In the genomic region with DNA sequence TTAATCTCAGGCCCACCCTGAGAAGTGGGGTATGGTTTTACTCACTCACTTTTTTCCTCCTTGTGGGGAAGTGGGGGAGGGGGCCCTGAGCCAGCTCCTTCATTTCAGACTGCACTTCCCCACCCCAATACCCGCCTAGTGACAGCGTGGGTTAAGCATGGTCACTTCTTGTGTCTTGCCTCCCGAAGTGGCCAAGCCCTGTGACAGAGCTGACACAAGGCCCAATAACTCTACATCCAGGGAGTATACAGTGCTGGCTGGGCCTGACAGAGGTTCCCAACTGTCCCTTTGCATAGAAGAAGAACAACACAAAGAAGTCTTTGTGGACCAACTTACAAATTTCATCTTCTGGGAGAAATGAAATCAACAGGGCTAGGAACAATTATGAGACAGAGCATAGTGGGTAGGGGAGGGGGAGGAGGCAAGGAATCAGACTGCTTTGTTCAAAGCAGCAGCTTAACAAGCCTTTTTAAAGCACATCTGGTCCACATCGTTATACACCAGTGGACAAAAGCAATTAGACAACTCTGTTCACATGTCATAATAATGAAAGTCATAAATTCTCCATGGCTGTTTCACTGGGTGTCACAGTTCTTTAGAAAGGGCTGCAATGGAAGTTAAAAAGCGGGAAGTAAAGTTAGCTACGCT, we compare ENCODE assay signal across 12 mouse cellular contexts. TPM values are rescaled to one million over a fixed set of nuclear protein-coding genes. Genes with fewer than 3 reads are reported as not detected.
DNase-seq lines count a peak whose midpoint lies in the region; ATAC-seq and TF ChIP-seq lines count a peak whose summit lies in the region.
"Had no signal": no experiment of that assay in that cellular context is flagged by ENCODE, and none has a peak within 500 bp of the region (broad histone marks: within the 10 kb centered on the region; RNA-seq: fewer than 3 reads in every experiment).

No protein-coding gene starts in this region.

- peaks cover 9% of the 10 kb centered on the region; the same call in 1 of the 2 replicates for H3K4me1 ChIP-seq in heart, embryonic 10.5 days
- no peaks in the 10 kb centered on the region; the same call in 1 of the 2 replicates for H3K4me1 ChIP-seq in midbrain, embryonic 14.5 days (ENCODE audit: control insufficient read depth, insufficient read depth, low read length)
- H3K4me1 ChIP-seq in midbrain, postnatal 0 days (ENCODE audit: insufficient read depth, low read length), result no peaks in the 10 kb centered on the region
- H3K4me1 ChIP-seq in limb, embryonic 10.5 days, result peaks cover 21% of the 10 kb centered on the region
- H3K4me1 ChIP-seq: lung, embryonic 15.5 days had no signal

- no peak overlapping the region for H3K4me3 ChIP-seq in heart, embryonic 10.5 days
- no peak overlapping the region for H3K4me3 ChIP-seq in midbrain, embryonic 14.5 days (replicated peaks; ENCODE audit: low read depth, low read length)
- H3K4me3 ChIP-seq in midbrain, postnatal 0 days (ENCODE audit: low read depth, low read length), result no peak overlapping the region
- no peak overlapping the region for H3K4me3 ChIP-seq in limb, embryonic 10.5 days
- H3K4me3 ChIP-seq: lung, embryonic 15.5 days had no signal

- H3K36me3 ChIP-seq in heart, embryonic 10.5 days, result no peaks in the 10 kb centered on the region
- no peaks in the 10 kb centered on the region for H3K36me3 ChIP-seq in midbrain, embryonic 14.5 days (ENCODE audit: control insufficient read depth, insufficient read depth, low read length)
- no peaks in the 10 kb centered on the region for H3K36me3 ChIP-seq in midbrain, postnatal 0 days (ENCODE audit: insufficient read depth, low read length)
- no peaks in the 10 kb centered on the region for H3K36me3 ChIP-seq in limb, embryonic 10.5 days
- H3K36me3 ChIP-seq: lung, embryonic 15.5 days had no signal

- no peak for TF ChIP-seq CTCF in midbrain, postnatal 0 days (IDR thresholded peaks at IDR 0.05)

- ATAC-seq in midbrain, embryonic 14.5 days (ENCODE audit: low FRiP score, low TSS enrichment), result no peak
- no peak for ATAC-seq in midbrain, postnatal 0 days (ENCODE audit: low FRiP score)

- peak; percentile 52 for DNase-seq in heart, embryonic 10.5 days (ENCODE audit: low spot score)
- DNase-seq in heart, postnatal 36 days, result no peak
- DNase-seq in midbrain, embryonic 14.5 days, result peak; percentile 5
- DNase-seq in midbrain, postnatal 0 days (ENCODE audit: low spot score), result no peak
- DNase-seq in limb, embryonic 10.5 days (ENCODE audit: low spot score), result peak; percentile 37
- no peak for DNase-seq in spleen, postnatal 36 days (ENCODE audit: low spot score in 2 of 2)
- no peak for DNase-seq in adrenal gland, adult 8-10 months
- DNase-seq: adrenal gland, postnatal 36 days; cerebellum, postnatal 36 days; kidney, adult 11 months; right cerebral cortex, postnatal 4 days had no signal

- no peak overlapping the region for H3K4me2 ChIP-seq in midbrain, embryonic 14.5 days (ENCODE audit: low read length)
- no peak overlapping the region for H3K4me2 ChIP-seq in midbrain, postnatal 0 days (ENCODE audit: low read depth, low read length, poor library complexity, severe bottlenecking)
- H3K4me2 ChIP-seq: lung, embryonic 15.5 days had no signal

- H3K9ac ChIP-seq in midbrain, embryonic 14.5 days (replicated peaks; ENCODE audit: low read length), result no peak overlapping the region
- no peak overlapping the region for H3K9ac ChIP-seq in midbrain, postnatal 0 days (replicated peaks; ENCODE audit: low read length, poor library complexity, severe bottlenecking)
- H3K9ac ChIP-seq: lung, embryonic 15.5 days had no signal

- no peaks in the 10 kb centered on the region for H3K27me3 ChIP-seq in heart, embryonic 10.5 days (ENCODE audit: insufficient read depth, poor library complexity, severe bottlenecking)
- no peaks in the 10 kb centered on the region for H3K27me3 ChIP-seq in midbrain, embryonic 14.5 days (ENCODE audit: control insufficient read depth, insufficient read depth, low read length)
- H3K27me3 ChIP-seq in midbrain, postnatal 0 days (ENCODE audit: insufficient read depth, low read length), result no peaks in the 10 kb centered on the region
- H3K27me3 ChIP-seq in limb, embryonic 10.5 days (ENCODE audit: low read depth, poor library complexity, severe bottlenecking), result no peaks in the 10 kb centered on the region
- H3K27me3 ChIP-seq: lung, embryonic 15.5 days had no signal

- H3K27ac ChIP-seq in heart, embryonic 10.5 days, result no peak overlapping the region
- no peak overlapping the region for H3K27ac ChIP-seq in midbrain, embryonic 14.5 days (replicated peaks; ENCODE audit: low read depth, low read length)
- H3K27ac ChIP-seq in midbrain, postnatal 0 days (ENCODE audit: low read depth, low read length), result no peak overlapping the region
- peak overlapping the region; percentile 83 for H3K27ac ChIP-seq in limb, embryonic 10.5 days
- H3K27ac ChIP-seq: lung, embryonic 15.5 days had no signal

- H3K9me3 ChIP-seq in heart, embryonic 10.5 days, result no peaks in the 10 kb centered on the region
- no peaks in the 10 kb centered on the region for H3K9me3 ChIP-seq in midbrain, embryonic 14.5 days (ENCODE audit: control insufficient read depth, low read length)
- H3K9me3 ChIP-seq in midbrain, postnatal 0 days (ENCODE audit: low read length), result no peaks in the 10 kb centered on the region
- no peaks in the 10 kb centered on the region for H3K9me3 ChIP-seq in limb, embryonic 10.5 days (replicated peaks)
- H3K9me3 ChIP-seq: lung, embryonic 15.5 days had no signal

- intact Hi-C loops in heart, postnatal 36 days (cut with DNase I), result no loop called here

- WGBS in heart, embryonic 10.5 days, result 77% methylated on average over 6 of the region's 6 CpGs
- WGBS in midbrain, embryonic 14.5 days, result 50% methylated on average over 6 of the region's 6 CpGs
- 53% methylated on average over 6 of the region's 6 CpGs for WGBS in midbrain, postnatal 0 days
- WGBS in limb, embryonic 10.5 days, result 50% methylated on average over 6 of the region's 6 CpGs

RNA-seq across cellular contexts. Expression of gene Ube2e1, which starts 42.2 kb away (rescaled TPM):
- polyA plus RNA-seq in heart, embryonic 10.5 days (2016; fragmentation: Nextera tagmentation; extraction: Ambion mirVana), result 63.9 and 107 TPM in 2 replicates
- 10 to 100 TPM; 38.5 to 41.5 TPM for total RNA-seq in heart, postnatal 36 days (2021)
- polyA plus RNA-seq in midbrain, embryonic 14.5 days (2014; fragmentation: Nextera tagmentation; extraction: Ambion mirVana), result 83.0 and 139 TPM in 2 replicates
- total RNA-seq in midbrain, postnatal 0 days (2014; rRNA removed), result 45.1 and 45.7 TPM in 2 replicates
- 152 TPM in 2 replicates for polyA plus RNA-seq in midbrain, postnatal 0 days (2015; fragmentation: Nextera tagmentation; extraction: Ambion mirVana)
- 183 and 188 TPM in 2 replicates for polyA plus RNA-seq in limb, embryonic 10.5 days (2016; fragmentation: Nextera tagmentation; extraction: Ambion mirVana)
- total RNA-seq in adrenal gland, adult 8-10 months (2022), result 100 to 1,000 TPM in 1 of 4 experiments, 10 to 100 TPM in 3; 75.9 to 101 (median 93.4) TPM

Comparison
In these comparisons a context has a peak if more than half of its experiments do, and no peak if none do; other contexts are left out.
1. DNase-seq: peak in heart, embryonic 10.5 days (single experiment), midbrain, embryonic 14.5 days (single experiment) and limb, embryonic 10.5 days (single experiment); none in heart, postnatal 36 days (0 of 2), midbrain, postnatal 0 days (single experiment), spleen, postnatal 36 days (0 of 2) and adrenal gland, adult 8-10 months (single experiment).